Mouse (Mus musculus) forebrain, embryonic 15.5 days (tissue): Measurements from ENCODE around the gene Nhs. TPM values are rescaled to one million over a fixed set of nuclear protein-coding genes. Genes with fewer than 3 reads are reported as not detected.

Experiments
- ATAC-seq: fragments of 200-750 bp; cut with Nextera tagmentation; replicated peaks from 2 replicates; pipeline ENCODE4 v1.8.0; 2017; ENCODE audit warnings: mild to moderate bottlenecking, moderate TSS enrichment, moderate library complexity
- H3K27ac ChIP-seq: fragments of 300-500 bp; sonication (generic); replicated peaks from 2 replicates; pipeline ENCODE4 v1.5.1; 2015; ENCODE audit warnings: mild to moderate bottlenecking, inconsistent platforms
- H3K27me3 ChIP-seq: fragments of 300-500 bp; sonication (generic); 2 replicates; pipeline ENCODE4 v1.6.1; 2015; ENCODE audit warnings: inconsistent platforms
- H3K36me3 ChIP-seq: fragments of 300-500 bp; sonication (generic); 2 replicates; pipeline ENCODE4 v1.6.1; 2015; ENCODE audit warnings: mild to moderate bottlenecking, inconsistent platforms
- H3K4me1 ChIP-seq: fragments of 300-500 bp; sonication (generic); 2 replicates; pipeline ENCODE4 v1.6.1; 2015; ENCODE audit warnings: inconsistent platforms
- H3K4me2 ChIP-seq: fragments of 300-500 bp; sonication (generic); replicated peaks from 2 replicates; pipeline ENCODE4 v1.6.1; 2015; ENCODE audit warnings: mild to moderate bottlenecking, inconsistent platforms
- H3K4me3 ChIP-seq: fragments of 300-500 bp; sonication (generic); 2 replicates; pipeline ENCODE4 v1.5.1; 2015; ENCODE audit warnings: mild to moderate bottlenecking, inconsistent platforms
- H3K9ac ChIP-seq: fragments of 300-500 bp; sonication (generic); replicated peaks from 2 replicates; pipeline ENCODE4 v1.6.1; 2015; ENCODE audit warnings: mild to moderate bottlenecking, inconsistent platforms
- H3K9me3 ChIP-seq: fragments of 300-500 bp; sonication (generic); 2 replicates; pipeline ENCODE4 v1.6.1; 2016; ENCODE audit warnings: inconsistent platforms
- WGBS: fragments of 180-500 bp; shearing (Covaris S2); methylation state at CpG from one replicate; pipeline ENCODE4 v1.1.7; 2015; ENCODE audit warnings: mixed read lengths; 5-methylcytosine and 5-hydroxymethylcytosine counted together
- polyA plus RNA-seq: library from polyadenylated mRNA; unstranded; fragments of >200 nt; fragmentation: Nextera tagmentation; extraction: Ambion mirVana; gene quantifications from 2 replicates; pipeline ENCODE4 v1.2.1, GENCODE M21; 2015

Gene Nhs
- polyA plus RNA-seq, 1 experiment from 2014 or later, result 1.4 TPM

DNA sequence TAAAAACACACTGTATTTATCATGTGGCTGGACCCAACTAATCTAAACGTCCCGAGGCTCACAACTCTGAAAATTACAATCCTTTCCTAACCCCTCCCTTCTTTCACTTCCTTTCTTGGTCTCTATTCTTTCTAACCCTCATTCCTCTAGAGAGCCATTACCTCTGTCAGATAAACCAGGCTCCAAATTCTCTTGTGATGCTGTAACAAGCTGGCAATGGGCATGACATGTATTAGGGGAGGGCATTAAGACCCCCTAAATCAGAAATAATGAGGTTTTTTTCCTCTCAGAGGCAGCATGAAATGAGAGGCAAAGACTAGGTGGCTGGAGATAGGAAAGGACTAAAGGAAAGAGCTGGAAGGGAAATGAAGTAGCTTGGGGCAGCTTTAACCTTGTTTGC lies 96.4 kb downstream of the Nhs start:
- H3K4me3 ChIP-seq, result no peak overlapping the region
- no peak overlapping the region for H3K4me2 ChIP-seq
- H3K27me3 ChIP-seq, result 0 out of 2 replicates have a peak, but pooled peaks cover 5% of the 10 kb centered on the region
- no peak for ATAC-seq
- H3K36me3 ChIP-seq, result no peaks in the 10 kb centered on the region
- no peak overlapping the region for H3K9ac ChIP-seq
- H3K9me3 ChIP-seq, result no peaks in the 10 kb centered on the region
- H3K4me1 ChIP-seq, result no peaks in the 10 kb centered on the region
- H3K27ac ChIP-seq, result no peak overlapping the region
- 59% methylated on average over 2 of the region's 2 CpGs for WGBS

DNA sequence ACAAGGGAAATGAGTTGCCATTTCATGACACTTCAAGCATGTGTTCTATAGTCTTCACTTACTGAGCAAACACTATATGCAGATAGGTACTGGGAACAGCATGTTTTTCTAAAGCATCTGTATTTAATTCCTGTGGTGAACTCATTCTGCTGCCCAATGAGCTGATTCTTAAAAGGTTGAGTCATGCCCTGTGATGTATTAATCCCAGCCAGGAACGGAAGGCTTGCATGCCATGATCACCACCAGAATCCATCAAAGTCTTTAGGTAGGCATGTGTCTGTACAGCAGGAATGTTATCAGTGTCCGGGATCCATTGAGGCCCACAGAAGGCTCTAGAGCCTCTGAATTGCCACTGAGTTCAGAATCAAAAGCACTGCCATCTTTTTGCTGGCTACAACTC lies 103.9 kb downstream of the Nhs start:
- Histone ChIP-seq H3K9me3 (no peaks in the 10 kb centered on the region), H3K4me1 (no peaks in the 10 kb centered on the region), H3K27ac (no peak overlapping the region), H3K27me3 (peaks cover 3% of the 10 kb centered on the region; the same call in 1 of the 2 replicates), H3K36me3 (no peaks in the 10 kb centered on the region), H3K9ac (no peak overlapping the region), H3K4me3 (no peak overlapping the region), H3K4me2 (no peak overlapping the region)
- 85% methylated on average over 2 of the region's 2 CpGs for WGBS
- no peak for ATAC-seq

DNA sequence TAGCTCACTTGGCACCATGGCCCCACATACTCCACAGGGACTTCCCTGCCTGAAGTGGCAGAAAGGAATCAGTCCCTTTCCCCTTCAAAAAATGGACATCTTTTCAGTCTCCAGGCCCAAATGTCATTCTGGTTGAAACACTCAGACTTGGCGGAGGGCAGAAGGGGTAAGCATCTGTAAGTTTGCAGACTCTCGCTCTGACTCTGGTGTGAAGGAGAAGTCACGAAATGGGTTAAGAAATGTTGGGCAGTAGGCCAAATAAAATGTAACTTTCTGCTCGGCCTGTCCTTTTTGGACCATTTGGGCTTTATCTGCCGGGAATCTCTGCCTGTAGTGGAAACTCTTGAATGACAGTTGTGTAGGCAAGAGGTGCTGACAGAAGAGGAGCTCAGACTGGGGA lies 106.0 kb downstream of the Nhs start:
- no peak overlapping the region for H3K4me3 ChIP-seq
- no peak overlapping the region for H3K27ac ChIP-seq
- H3K4me2 ChIP-seq, result no peak overlapping the region
- WGBS, result 68% methylated on average over 5 of the region's 5 CpGs
- peaks cover 3% of the 10 kb centered on the region; the same call in 1 of the 2 replicates for H3K27me3 ChIP-seq
- H3K9ac ChIP-seq, result no peak overlapping the region
- no peaks in the 10 kb centered on the region for H3K4me1 ChIP-seq
- ATAC-seq, result no peak
- no peaks in the 10 kb centered on the region for H3K9me3 ChIP-seq
- no peaks in the 10 kb centered on the region for H3K36me3 ChIP-seq

DNA sequence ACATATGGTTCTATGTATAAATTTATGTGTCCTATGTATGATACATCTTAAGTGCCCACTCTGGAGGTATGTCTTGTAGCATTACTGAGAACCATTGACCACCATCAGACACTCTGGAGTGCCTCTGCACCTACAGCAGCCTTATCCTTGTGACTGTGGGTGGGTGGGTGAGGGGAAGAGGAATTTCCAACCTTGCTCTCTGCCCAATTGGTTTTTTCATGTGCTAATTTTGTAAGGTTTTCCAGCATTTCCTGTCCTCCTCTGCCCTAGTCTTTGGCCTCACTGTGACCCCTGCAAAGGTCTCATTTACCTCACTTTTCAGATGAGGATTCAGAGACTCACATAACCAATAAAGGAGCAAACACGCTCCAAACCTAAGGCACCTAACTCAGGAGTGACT lies 107.0 kb downstream of the Nhs start:
- WGBS, result 85% methylated on average over 1 of the region's 1 CpGs

DNA sequence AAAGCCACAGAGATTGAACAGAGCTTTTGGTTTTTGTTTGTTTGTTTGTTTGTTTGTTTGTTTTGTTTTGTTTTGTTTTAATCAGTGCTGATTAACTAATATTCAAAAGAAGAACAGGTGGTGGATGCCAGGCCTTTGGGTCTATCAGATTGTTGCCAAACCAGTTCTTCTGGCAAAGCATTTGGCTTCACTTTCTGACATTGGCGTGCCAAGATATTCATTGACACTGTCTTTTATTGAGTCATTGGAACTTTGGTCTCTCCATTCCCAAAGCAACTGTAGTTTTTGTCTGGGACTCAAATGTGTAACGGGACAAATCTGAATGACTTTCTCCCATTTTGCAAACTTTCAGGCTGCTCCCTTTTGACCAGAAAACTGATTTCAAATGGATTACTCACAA lies 109.9 kb downstream of the Nhs start:
- 76% methylated on average over 2 of the region's 2 CpGs for WGBS
- Histone ChIP-seq H3K27me3 (no peaks in the 10 kb centered on the region), H3K4me3 (no peak overlapping the region), H3K36me3 (no peaks in the 10 kb centered on the region), H3K4me1 (no peaks in the 10 kb centered on the region), H3K4me2 (no peak overlapping the region), H3K9ac (no peak overlapping the region), H3K27ac (no peak overlapping the region), H3K9me3 (no peaks in the 10 kb centered on the region)
- ATAC-seq, result no peak

More for the DNA sequence above, 107.0 kb downstream of the Nhs start:
- H3K9ac ChIP-seq, result no peak overlapping the region
- H3K4me1 ChIP-seq, result no peaks in the 10 kb centered on the region
- H3K27ac ChIP-seq, result no peak overlapping the region
- no peak overlapping the region for H3K4me2 ChIP-seq
- H3K27me3 ChIP-seq, result peaks cover 3% of the 10 kb centered on the region; the same call in 1 of the 2 replicates
- no peaks in the 10 kb centered on the region for H3K9me3 ChIP-seq
- ATAC-seq, result no peak
- no peaks in the 10 kb centered on the region for H3K36me3 ChIP-seq
- H3K4me3 ChIP-seq, result no peak overlapping the region

DNA sequence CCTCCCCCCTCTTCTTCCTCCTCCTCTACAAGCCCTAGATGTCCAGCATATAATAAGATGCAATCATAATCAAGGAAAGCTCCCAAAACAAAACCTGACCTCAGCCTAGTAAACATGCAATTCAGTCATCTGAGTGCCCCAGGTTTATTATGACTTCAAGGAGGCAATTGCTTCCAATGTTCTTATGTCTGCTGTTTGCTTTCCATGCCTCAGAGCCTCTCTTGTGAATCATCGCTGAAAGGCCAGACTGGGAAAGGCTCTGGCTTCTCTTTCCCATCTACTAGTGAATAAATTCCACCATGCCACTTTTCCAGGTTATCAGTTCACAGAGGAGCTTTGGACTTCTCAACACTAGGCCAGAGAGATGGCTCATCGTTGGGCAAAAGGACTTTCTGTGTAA lies 114.0 kb downstream of the Nhs start:
- Histone ChIP-seq H3K36me3 (no peaks in the 10 kb centered on the region), H3K4me1 (no peaks in the 10 kb centered on the region), H3K27ac (no peak overlapping the region), H3K27me3 (no peaks in the 10 kb centered on the region), H3K4me2 (no peak overlapping the region), H3K9me3 (no peaks in the 10 kb centered on the region), H3K4me3 (no peak overlapping the region), H3K9ac (no peak overlapping the region)
- ATAC-seq, result no peak
- 88% methylated on average over 2 of the region's 2 CpGs for WGBS

DNA sequence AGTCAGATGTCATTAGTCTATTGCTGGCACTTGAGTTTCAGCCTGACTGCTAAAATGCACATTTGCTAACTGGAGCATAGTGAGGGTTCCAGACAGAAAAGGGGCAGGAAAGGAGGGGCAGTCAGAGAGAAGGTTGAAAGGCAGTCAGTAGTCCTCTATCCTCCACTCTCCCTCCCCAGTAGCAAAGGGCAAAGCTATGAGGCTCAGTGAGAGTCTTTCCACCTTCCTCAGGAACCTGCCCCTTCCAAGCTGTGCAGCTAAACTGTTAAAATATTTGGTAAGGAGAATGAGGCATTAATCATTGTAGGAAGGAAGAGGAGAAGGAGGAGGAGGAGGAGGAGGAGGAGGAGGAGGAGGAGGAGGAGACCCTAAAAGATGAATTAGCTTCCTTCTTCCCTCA lies 115.4 kb downstream of the Nhs start:
- Histone ChIP-seq H3K4me1 (no peaks in the 10 kb centered on the region), H3K4me2 (no peak overlapping the region), H3K36me3 (no peaks in the 10 kb centered on the region), H3K9ac (no peak overlapping the region), H3K9me3 (no peaks in the 10 kb centered on the region), H3K27ac (no peak overlapping the region), H3K27me3 (no peaks in the 10 kb centered on the region), H3K4me3 (no peak overlapping the region)
- no peak for ATAC-seq

DNA sequence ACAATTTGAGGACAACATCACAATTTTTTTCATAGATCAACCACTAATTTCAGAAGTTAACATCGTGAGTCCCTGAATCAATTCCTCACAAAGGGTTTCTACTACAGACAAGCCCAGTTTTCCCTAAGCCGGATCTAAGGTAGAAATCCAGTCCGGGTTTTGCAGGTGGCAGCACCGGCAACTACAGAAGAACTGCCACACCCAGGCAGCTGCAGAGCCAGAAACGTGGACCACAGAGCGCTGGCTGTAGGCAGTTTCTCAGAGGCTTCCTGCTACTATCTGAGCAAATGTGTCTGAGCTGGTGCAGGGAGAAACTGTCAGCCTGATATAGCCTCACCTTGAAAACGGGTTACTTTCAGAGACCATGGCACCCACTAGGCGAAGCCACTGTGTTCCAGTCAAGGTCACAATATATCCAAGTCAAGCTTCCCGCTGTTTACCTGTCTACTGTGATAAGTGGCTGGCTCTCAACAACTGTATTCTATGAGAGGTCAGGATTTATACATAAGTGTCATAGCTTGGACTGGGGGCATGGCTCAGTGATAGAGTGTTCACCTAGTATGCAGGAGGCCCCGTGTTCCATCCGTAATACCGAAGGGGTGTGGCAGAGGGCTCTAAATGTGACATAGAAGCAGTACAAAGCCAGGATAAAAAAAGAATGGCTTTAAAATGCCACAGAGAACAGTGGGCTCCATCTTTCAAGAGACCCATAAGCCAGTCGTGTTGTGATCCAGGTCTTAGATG lies 134.1 kb downstream of the Nhs start:
- 38% methylated on average over 13 of the region's 13 CpGs for WGBS
- 0 out of 2 replicates have a peak, but pooled peaks have one; percentile 26 for ATAC-seq
- H3K4me3 ChIP-seq, result no peak overlapping the region
- H3K4me1 ChIP-seq, result no peaks in the 10 kb centered on the region
- no peak overlapping the region for H3K27ac ChIP-seq
- no peaks in the 10 kb centered on the region for H3K27me3 ChIP-seq
- H3K36me3 ChIP-seq, result no peaks in the 10 kb centered on the region
- H3K9ac ChIP-seq, result no peak overlapping the region
- H3K9me3 ChIP-seq, result no peaks in the 10 kb centered on the region
- no peak overlapping the region for H3K4me2 ChIP-seq

DNA sequence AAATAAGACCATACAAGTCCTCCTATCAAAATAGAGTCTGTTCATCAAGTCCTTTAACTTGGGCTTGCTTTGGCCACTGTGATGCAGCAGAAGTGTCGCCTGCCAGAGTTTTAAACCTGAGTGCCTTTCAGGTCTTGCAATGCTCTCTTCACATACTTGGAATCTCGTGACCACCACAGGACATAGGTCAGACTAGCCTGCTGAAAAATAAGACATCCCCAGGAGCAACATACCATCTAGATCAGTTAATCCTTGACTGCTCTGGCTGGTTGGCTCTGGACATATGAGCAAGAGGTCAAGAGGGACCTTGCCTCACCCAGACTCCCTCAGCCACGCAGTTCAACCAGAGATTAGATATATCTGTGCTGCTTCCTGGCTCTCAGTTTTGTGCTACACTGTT lies 137.8 kb downstream of the Nhs start:
- no peaks in the 10 kb centered on the region for H3K9me3 ChIP-seq
- H3K4me3 ChIP-seq, result no peak overlapping the region
- no peaks in the 10 kb centered on the region for H3K27me3 ChIP-seq
- H3K4me2 ChIP-seq, result no peak overlapping the region
- no peak overlapping the region for H3K27ac ChIP-seq
- no peaks in the 10 kb centered on the region for H3K36me3 ChIP-seq
- H3K9ac ChIP-seq, result no peak overlapping the region
- WGBS, result 83% methylated on average over 3 of the region's 3 CpGs
- no peak for ATAC-seq
- H3K4me1 ChIP-seq, result peaks cover 10% of the 10 kb centered on the region; the same call in 1 of the 2 replicates

DNA sequence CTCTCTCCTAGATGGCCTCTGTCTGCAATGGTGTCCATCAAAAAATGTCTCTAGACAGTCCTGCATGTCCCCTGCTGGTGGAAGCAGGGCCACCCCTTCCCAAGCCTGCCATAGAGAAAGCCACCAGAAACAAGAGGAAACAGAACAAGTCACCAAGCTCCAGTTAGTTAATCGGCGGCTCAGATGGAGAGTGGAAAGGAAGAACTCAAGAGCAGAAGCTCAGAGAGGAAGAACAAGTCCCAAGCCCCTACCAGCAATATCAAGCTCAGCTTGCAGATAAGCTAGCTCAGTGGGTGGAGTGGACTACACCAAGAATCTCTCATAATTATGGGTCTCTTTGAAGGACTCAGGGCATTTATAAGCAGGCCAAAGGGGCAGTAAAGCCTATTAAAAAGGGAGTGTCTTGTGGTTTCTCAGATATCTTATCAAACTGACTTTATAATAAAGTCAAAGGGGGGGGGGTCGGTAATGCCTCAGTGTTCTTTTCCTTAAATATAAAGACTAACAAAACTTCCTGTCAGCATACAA lies 139.4 kb downstream of the Nhs start:
- Histone ChIP-seq H3K4me3 (no peak overlapping the region), H3K27ac (no peak overlapping the region), H3K36me3 (no peaks in the 10 kb centered on the region), H3K4me2 (no peak overlapping the region), H3K4me1 (peaks cover 13% of the 10 kb centered on the region; the same call in 1 of the 2 replicates), H3K27me3 (no peaks in the 10 kb centered on the region), H3K9ac (no peak overlapping the region), H3K9me3 (no peaks in the 10 kb centered on the region)
- ATAC-seq, result no peak
- 89% methylated on average over 3 of the region's 3 CpGs for WGBS

DNA sequence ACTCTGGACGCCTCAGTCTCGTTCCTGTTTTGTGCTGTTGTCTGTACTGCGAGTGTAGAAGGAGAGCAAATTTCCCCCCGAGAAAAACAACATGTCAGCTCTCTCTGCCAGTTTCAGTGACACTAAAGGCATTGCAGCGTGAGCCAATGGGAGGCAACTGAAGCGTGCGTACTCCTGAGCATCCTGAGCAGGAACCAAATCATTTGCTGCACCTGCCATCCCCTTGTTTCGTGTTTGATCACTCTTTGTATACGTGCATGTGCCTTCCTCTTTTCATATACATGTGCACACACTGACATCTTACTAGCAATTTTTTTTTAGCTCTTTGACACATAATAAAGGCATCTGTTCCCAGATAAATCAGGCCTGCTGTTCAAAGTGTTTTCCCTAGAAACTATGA lies 142.1 kb downstream of the Nhs start:
- H3K27ac ChIP-seq, result no peak overlapping the region
- H3K27me3 ChIP-seq, result no peaks in the 10 kb centered on the region
- 27% methylated on average over 9 of the region's 9 CpGs for WGBS
- ATAC-seq, result peak; percentile 68; the same call in 1 of the 2 replicates
- H3K4me1 ChIP-seq, result peaks cover 13% of the 10 kb centered on the region; the same call in 1 of the 2 replicates
- H3K9me3 ChIP-seq, result no peaks in the 10 kb centered on the region
- no peaks in the 10 kb centered on the region for H3K36me3 ChIP-seq
- H3K9ac ChIP-seq, result no peak overlapping the region
- peak overlapping the region; percentile 19; the same call in 1 of the 2 replicates for H3K4me2 ChIP-seq
- H3K4me3 ChIP-seq, result no peak overlapping the region

DNA sequence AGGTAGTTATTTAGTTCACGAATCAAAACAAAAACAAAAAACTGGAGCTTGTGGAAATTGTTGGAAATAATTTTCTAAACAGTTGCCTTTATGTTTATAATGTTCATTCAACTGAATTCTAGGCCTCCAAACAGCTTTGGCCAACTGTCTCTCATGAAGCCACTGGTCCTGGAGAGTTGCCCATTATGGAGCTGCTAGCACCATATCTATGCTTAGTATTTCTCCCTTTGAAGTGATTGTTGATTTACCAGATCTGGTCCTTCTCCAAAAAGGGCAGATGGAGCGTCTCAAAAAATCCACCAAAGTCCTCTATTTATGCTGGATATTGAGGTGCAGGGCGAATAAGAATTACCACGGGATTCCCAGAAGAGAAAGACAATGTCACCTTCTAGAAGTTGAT lies 147.0 kb downstream of the Nhs start:
- H3K27ac ChIP-seq, result no peak overlapping the region
- ATAC-seq, result no peak
- H3K27me3 ChIP-seq, result no peaks in the 10 kb centered on the region
- WGBS, result 87% methylated on average over 4 of the region's 4 CpGs
- H3K4me3 ChIP-seq, result no peak overlapping the region
- H3K4me1 ChIP-seq, result peaks cover 10% of the 10 kb centered on the region; the same call in 1 of the 2 replicates
- no peaks in the 10 kb centered on the region for H3K36me3 ChIP-seq
- no peak overlapping the region for H3K4me2 ChIP-seq
- no peaks in the 10 kb centered on the region for H3K9me3 ChIP-seq
- no peak overlapping the region for H3K9ac ChIP-seq

DNA sequence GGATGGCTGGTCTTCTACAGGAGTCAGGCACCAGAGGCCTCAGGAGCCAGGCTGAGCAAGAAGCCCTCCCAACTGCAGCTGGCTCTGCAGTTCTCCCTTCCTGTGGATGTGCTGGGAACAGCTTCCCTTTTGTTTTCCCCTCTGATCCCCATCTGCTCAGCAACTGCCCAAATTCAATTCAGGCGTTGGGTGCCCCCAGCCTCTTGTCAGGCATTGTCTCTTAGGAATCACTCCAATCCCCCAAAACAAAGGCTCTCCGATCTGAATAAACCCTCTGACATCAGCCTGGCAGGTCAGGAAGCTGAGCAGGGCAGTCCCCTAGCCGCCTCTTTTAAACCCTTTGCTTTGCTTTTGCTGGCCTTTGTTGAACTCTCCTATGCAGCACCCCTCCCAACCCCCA lies 149.7 kb downstream of the Nhs start:
- ATAC-seq, result no peak

More for the DNA sequence above, 149.7 kb downstream of the Nhs start:
- H3K27me3 ChIP-seq, result no peaks in the 10 kb centered on the region
- no peak overlapping the region for H3K4me2 ChIP-seq
- no peaks in the 10 kb centered on the region for H3K9me3 ChIP-seq
- H3K9ac ChIP-seq, result no peak overlapping the region
- 8% methylated on average over 3 of the region's 3 CpGs for WGBS
- no peak overlapping the region for H3K27ac ChIP-seq
- no peak overlapping the region for H3K4me3 ChIP-seq
- no peaks in the 10 kb centered on the region for H3K36me3 ChIP-seq
- no peaks in the 10 kb centered on the region for H3K4me1 ChIP-seq
